Mouse (Mus musculus) heart, embryonic 14.5 days (tissue): Measurements from ENCODE around the gene Acrbp. TPM values are rescaled to one million over a fixed set of nuclear protein-coding genes. Genes with fewer than 3 reads are reported as not detected.
A peak's percentile ranks its signal among the peaks of the same experiment; 100 is the strongest.

Experiments used
- ATAC-seq: fragments of 200-750 bp; cut with Nextera tagmentation; 2 replicates; pipeline ENCODE4 v1.8.0; 2017; ENCODE audit warnings: low read depth, moderate TSS enrichment; ENCODE audit not compliant: insufficient number of reproducible peaks, insufficient read depth, low FRiP score
- H3K27ac ChIP-seq, 2 experiments: fragments of 200-500 bp in 1 of 2; fragments of 300-500 bp in 1 of 2; sonication (generic) in 1 of 2; replicated peaks in 1 of 2; 2 replicates each; pipeline ENCODE4 v1.5.1; 2012 to 2014; ENCODE audit warnings: low read depth in 2 of 2, low read length in 2 of 2, control low read depth in 1 of 2, mild to moderate bottlenecking in 1 of 2, mixed read lengths in 1 of 2; ENCODE audit not compliant: control insufficient read depth in 1 of 2, insufficient read depth in 1 of 2
- H3K27me3 ChIP-seq: fragments of 300-500 bp; sonication (generic); 2 replicates; pipeline ENCODE4 v1.6.1; 2014; ENCODE audit warnings: mild to moderate bottlenecking, low read length, control low read depth; ENCODE audit not compliant: control insufficient read depth, insufficient read depth
- H3K36me3 ChIP-seq: fragments of 300-500 bp; sonication (generic); 2 replicates; pipeline ENCODE4 v1.6.1; 2014; ENCODE audit warnings: mild to moderate bottlenecking, control low read depth, low read length, mixed read lengths; ENCODE audit not compliant: control insufficient read depth, insufficient read depth
- H3K4me1 ChIP-seq, 2 experiments: fragments of 200-500 bp in 1 of 2; fragments of 300-500 bp in 1 of 2; sonication (generic) in 1 of 2; 2 replicates each; pipeline ENCODE4 v1.6.1; 2012 to 2014; ENCODE audit warnings: low read length in 2 of 2, control low read depth in 1 of 2, mixed read lengths in 1 of 2; ENCODE audit not compliant: control insufficient read depth in 2 of 2, insufficient read depth in 2 of 2
- H3K4me2 ChIP-seq: fragments of 300-500 bp; sonication (generic); 2 replicates; pipeline ENCODE4 v1.6.1; 2014; ENCODE audit warnings: mild to moderate bottlenecking, low read length
- H3K4me3 ChIP-seq, 2 experiments: fragments of 200-500 bp in 1 of 2; fragments of 300-500 bp in 1 of 2; sonication (generic) in 1 of 2; 2 replicates each; pipeline ENCODE4 v1.5.1; 2012 to 2014; ENCODE audit warnings: low read length in 2 of 2, mild to moderate bottlenecking in 2 of 2, control low read depth in 1 of 2, low read depth in 1 of 2, moderate library complexity in 1 of 2; ENCODE audit not compliant: control insufficient read depth in 1 of 2, insufficient read depth in 1 of 2
- H3K9ac ChIP-seq: fragments of 300-500 bp; sonication (generic); 2 replicates; pipeline ENCODE4 v1.6.1; 2014; ENCODE audit warnings: mild to moderate bottlenecking, low read length
- H3K9me3 ChIP-seq: fragments of 300-500 bp; sonication (generic); 2 replicates; pipeline ENCODE4 v1.6.1; 2016; ENCODE audit warnings: low read length, control low read depth; ENCODE audit not compliant: control insufficient read depth
- WGBS: fragments of 180-500 bp; shearing (Covaris S2); extraction: QIAGEN DNeasy Blood & Tissue Kit; methylation state at CpG from one replicate; pipeline ENCODE4 v1.1.7; 2014; 5-methylcytosine and 5-hydroxymethylcytosine counted together
- polyA plus RNA-seq: library from polyadenylated mRNA; unstranded; fragments of >200 nt; fragmentation: Nextera tagmentation; extraction: Ambion mirVana; gene quantifications from 2 replicates; pipeline ENCODE4 v1.2.1, GENCODE M21; 2014

Acrbp gene
- polyA plus RNA-seq, 1 experiment from 2014 or later = 6.5 TPM

DNA sequence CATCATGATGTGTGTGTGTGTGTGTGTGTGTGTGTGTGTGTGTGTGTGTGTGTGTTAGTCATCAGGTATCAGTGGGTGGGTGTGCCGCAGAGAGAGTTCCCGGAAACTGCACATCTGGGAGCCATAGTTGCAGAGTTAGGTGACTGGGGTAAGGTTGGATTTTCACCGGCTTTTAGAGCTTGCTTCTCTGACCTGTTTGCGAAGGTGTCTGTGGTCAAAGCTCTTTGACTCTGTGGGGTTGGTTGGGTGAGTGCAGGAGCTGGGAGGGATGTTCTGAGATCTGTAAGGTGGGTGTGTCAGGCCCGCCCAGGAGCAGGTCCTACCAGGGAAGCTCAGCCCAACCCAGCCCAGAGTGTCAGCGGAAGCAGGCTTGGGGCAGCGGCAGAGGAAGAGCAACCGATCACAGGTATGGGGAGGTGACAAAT lies 18.1 kb downstream of the Acrbp start, which contains the start of gene Lpar5:
Lpar5 (plus strand) TSS at position 350 of the 425 bp plus-strand sequence.
- H3K27ac ChIP-seq = no peak within 1 kb of the TSS
- no peaks in the 10 kb centered on the region for H3K9me3 ChIP-seq
- no peak for ATAC-seq
- H3K4me2 ChIP-seq = no peak within 1 kb of the TSS
- WGBS = 55% methylated on average over 8 of the region's 8 CpGs
- H3K4me3 ChIP-seq = no peak within 1 kb of the TSS
- no peak within 1 kb of the TSS for H3K9ac ChIP-seq
- no peaks in the 10 kb centered on the region for H3K36me3 ChIP-seq
- no peaks in the 10 kb centered on the region for H3K27me3 ChIP-seq
- H3K4me1 ChIP-seq = peaks cover 0 to 6% of the 10 kb centered on the region in 2 experiments; a peak in 2 of 4 replicates

GRCm38 (mm10) chr6:125071170-125071895 lies 21.8 kb downstream of the Acrbp start:
- Histone ChIP-seq H3K9me3 (no peaks in the 10 kb centered on the region), H3K27me3 (no peaks in the 10 kb centered on the region; the same call in 1 of the 2 replicates), H3K36me3 (no peaks in the 10 kb centered on the region), H3K4me3 (no peak overlapping the region), H3K27ac (0 out of 4 replicates have a peak overlapping the region, but pooled peaks have one; percentile 16 to 39), H3K4me2 (no peak overlapping the region), H3K4me1 (peaks cover 0 to 6% of the 10 kb centered on the region in 2 experiments; a peak in 2 of 4 replicates), H3K9ac (no peak overlapping the region)
- WGBS = 76% methylated on average over 18 of the region's 18 CpGs
- no peak for ATAC-seq

DNA sequence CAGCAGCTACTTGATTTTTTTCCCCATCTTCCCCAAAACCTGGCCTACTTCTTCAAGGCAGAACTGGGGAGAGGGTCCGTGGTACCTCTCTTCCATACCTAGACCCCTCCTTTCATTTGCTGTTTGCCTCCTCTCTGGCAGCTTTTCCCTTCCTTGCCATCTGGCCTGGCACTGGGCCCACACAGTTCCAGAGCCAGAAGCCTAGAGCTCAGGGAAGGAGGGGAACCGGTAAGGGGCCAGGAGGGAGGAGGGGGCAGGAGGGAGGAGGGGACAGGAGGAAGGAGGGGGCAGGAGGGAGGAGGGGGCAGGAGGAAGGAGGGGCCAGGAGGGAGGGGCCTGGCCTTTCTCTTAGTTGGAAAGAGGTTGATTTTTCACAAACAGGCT lies 22.4 kb downstream of the Acrbp start:
- no peak overlapping the region for H3K4me2 ChIP-seq
- ATAC-seq = no peak
- H3K9me3 ChIP-seq = no peaks in the 10 kb centered on the region
- H3K4me3 ChIP-seq = no peak overlapping the region
- no peak overlapping the region for H3K9ac ChIP-seq
- H3K27ac ChIP-seq = 0 out of 4 replicates have a peak overlapping the region, but pooled peaks have one; percentile 16 to 39
- no peaks in the 10 kb centered on the region for H3K36me3 ChIP-seq
- peaks cover 0 to 6% of the 10 kb centered on the region in 2 experiments; a peak in 2 of 4 replicates for H3K4me1 ChIP-seq
- WGBS = 24% methylated on average over 2 of the region's 2 CpGs
- no peaks in the 10 kb centered on the region; the same call in 1 of the 2 replicates for H3K27me3 ChIP-seq

- no peak overlapping the region for H3K9ac ChIP-seq
- no peaks in the 10 kb centered on the region for H3K36me3 ChIP-seq
- H3K27me3 ChIP-seq = no peaks in the 10 kb centered on the region; the same call in 1 of the 2 replicates
- H3K4me1 ChIP-seq = peaks cover 0 to 6% of the 10 kb centered on the region in 2 experiments; a peak in 2 of 4 replicates
- no peak for ATAC-seq
- H3K4me3 ChIP-seq = no peak overlapping the region
- 63% methylated on average over 8 of the region's 8 CpGs for WGBS
- H3K27ac ChIP-seq = no peak overlapping the region
- H3K4me2 ChIP-seq = no peak overlapping the region
- no peaks in the 10 kb centered on the region for H3K9me3 ChIP-seq
Measured at GRCm38 (mm10) chr6:125073825-125074224, 24.3 kb downstream of the Acrbp start.

DNA sequence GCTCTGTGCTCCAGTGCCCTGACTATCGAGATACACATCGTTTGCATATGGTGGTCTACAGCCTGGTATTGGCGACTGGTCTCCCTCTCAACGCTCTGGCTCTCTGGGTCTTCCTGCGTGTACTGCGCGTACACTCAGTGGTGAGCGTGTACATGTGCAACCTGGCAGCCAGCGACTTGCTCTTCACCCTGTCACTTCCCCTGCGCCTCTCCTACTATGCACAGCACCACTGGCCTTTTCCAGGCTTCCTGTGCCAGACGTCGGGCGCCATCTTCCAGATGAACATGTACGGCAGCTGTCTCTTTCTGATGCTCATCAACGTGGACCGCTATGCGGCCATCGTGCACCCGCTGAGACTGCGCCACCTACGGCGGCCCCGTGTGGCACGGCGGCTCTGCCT lies 31.9 kb downstream of the Acrbp start:
- H3K27me3 ChIP-seq = peaks cover 2% of the 10 kb centered on the region; the same call in 1 of the 2 replicates
- 21% methylated on average over 25 of the region's 25 CpGs for WGBS
- ATAC-seq = 0 out of 2 replicates have a peak, but pooled peaks have one; percentile 1

GRCm38 (mm10) chr6:125081797-125082560 lies 32.5 kb downstream of the Acrbp start:
- Histone ChIP-seq H3K27ac (peak overlapping the region; percentile 32 to 66; a peak in 3 of 4 replicates), H3K9me3 (no peaks in the 10 kb centered on the region), H3K9ac (peak overlapping the region; percentile 71), H3K4me3 (peak overlapping the region; percentile 43 to 47), H3K4me2 (peak overlapping the region; percentile 83), H3K27me3 (peaks cover 2% of the 10 kb centered on the region; the same call in 1 of the 2 replicates), H3K36me3 (no peaks in the 10 kb centered on the region), H3K4me1 (peaks cover 0 to 3% of the 10 kb centered on the region in 2 experiments; a peak in 2 of 4 replicates)
- WGBS = 22% methylated on average over 45 of the region's 45 CpGs
- peak; percentile 90 for ATAC-seq

More for the DNA sequence above, 31.9 kb downstream of the Acrbp start:
- Histone ChIP-seq H3K9ac (peak overlapping the region; percentile 71), H3K27ac (peak overlapping the region; percentile 32 to 66; a peak in 3 of 4 replicates), H3K9me3 (no peaks in the 10 kb centered on the region), H3K4me2 (peak overlapping the region; percentile 83), H3K4me1 (peaks cover 0 to 3% of the 10 kb centered on the region in 2 experiments; a peak in 2 of 4 replicates), H3K36me3 (no peaks in the 10 kb centered on the region), H3K4me3 (peak overlapping the region; percentile 43 to 47)

GRCm38 (mm10) chr6:125082801-125083386 lies 33.4 kb downstream of the Acrbp start:
- Histone ChIP-seq H3K9me3 (no peaks in the 10 kb centered on the region), H3K27me3 (peaks cover 2% of the 10 kb centered on the region; the same call in 1 of the 2 replicates), H3K36me3 (no peaks in the 10 kb centered on the region), H3K27ac (no peak overlapping the region), H3K4me3 (no peak overlapping the region), H3K4me1 (peaks cover 0 to 3% of the 10 kb centered on the region in 2 experiments; a peak in 2 of 4 replicates), H3K9ac (no peak overlapping the region), H3K4me2 (no peak overlapping the region)
- WGBS = 88% methylated on average over 7 of the region's 7 CpGs
- no peak for ATAC-seq
